Mouse (Mus musculus) lung, adult 2 months (tissue): ENCODE results near the gene Frmd5.

ENCODE experiments used
- CTCF ChIP-seq: fragments of 200-500 bp; IDR thresholded peaks from 2 replicates; pipeline ENCODE4 v1.5.1; 2011; ENCODE audit warnings: mild to moderate bottlenecking, low read length, control low read depth; ENCODE audit not compliant: insufficient read depth
- POLR2A ChIP-seq: fragments of 200-500 bp; IDR thresholded peaks from 2 replicates; pipeline ENCODE4 v1.6.1; 2011; ENCODE audit warnings: low read depth, mild to moderate bottlenecking, control low read depth, low read length, borderline replicate concordance; ENCODE audit errors: extremely low read depth

DNA sequence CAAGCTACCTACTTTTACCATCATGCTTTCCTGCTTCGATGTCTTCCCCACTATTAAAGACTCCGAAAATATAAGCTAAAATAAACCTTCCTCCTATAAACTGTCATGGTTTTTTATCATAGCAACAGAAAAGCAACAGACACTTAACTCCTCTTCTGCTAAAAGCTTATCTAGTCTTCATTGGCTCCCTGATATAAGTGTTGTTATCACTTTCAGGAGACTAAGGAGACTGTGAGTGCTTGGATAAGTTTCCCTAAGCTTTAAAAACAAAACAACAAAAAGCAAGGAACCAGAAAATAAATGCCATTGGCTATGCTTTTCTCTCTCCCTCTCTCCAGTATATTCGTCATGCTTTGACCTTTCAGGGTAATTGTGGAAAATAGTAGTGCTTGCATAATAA is 35.4 kb upstream of the Frmd5 start:
- no peak for TF ChIP-seq CTCF
- TF ChIP-seq POLR2A, result no peak
